Mouse (Mus musculus): ENCODE data around the gene Tmem141. TPM values are rescaled to one million over a fixed set of nuclear protein-coding genes. Genes with fewer than 3 reads are reported as not detected.
A peak's percentile ranks its signal among the peaks of the same experiment; 100 is the strongest.

The Tmem141 gene
- polyA plus RNA-seq, 1 experiment from 2014 or later, result 32.4 TPM

GRCm38 (mm10) chr2:25581901-25582301 is 39.9 kb downstream of the Tmem141 start:
- H3K27ac ChIP-seq, result no peak overlapping the region
- H3K4me2 ChIP-seq, result peak overlapping the region; percentile 70; the same call in 1 of the 2 replicates
- no peak overlapping the region for H3K4me3 ChIP-seq (replicated peaks)
- H3K9me3 ChIP-seq (replicated peaks), result no peaks in the 10 kb centered on the region
- H3K27me3 ChIP-seq, result peaks cover 45% of the 10 kb centered on the region
- peaks cover 39% of the 10 kb centered on the region for H3K36me3 ChIP-seq
- no peak overlapping the region for H3K9ac ChIP-seq
- H3K4me1 ChIP-seq, result peaks cover 59% of the 10 kb centered on the region
- WGBS, result 30% methylated on average over 6 of the region's 6 CpGs
- ATAC-seq (replicated peaks; ENCODE audit: low FRiP score), result no peak

- H3K4me2 ChIP-seq, result peak within 1 kb of the TSS; percentile 70
- ATAC-seq (replicated peaks; ENCODE audit: low FRiP score), result peak; percentile 47
- H3K4me3 ChIP-seq (replicated peaks), result peak within 1 kb of the TSS; percentile 39
- H3K9ac ChIP-seq, result no peak within 1 kb of the TSS
- no peak within 1 kb of the TSS for H3K27ac ChIP-seq
- WGBS, result 5% methylated on average over 19 of the region's 19 CpGs
- H3K36me3 ChIP-seq, result peaks cover 34% of the 10 kb centered on the region
- H3K27me3 ChIP-seq, result peaks cover 50% of the 10 kb centered on the region
- H3K4me1 ChIP-seq, result peaks cover 60% of the 10 kb centered on the region
- H3K9me3 ChIP-seq (replicated peaks), result no peaks in the 10 kb centered on the region
These were observed 40.4 kb downstream of the Tmem141 start, which contains the start of gene Ajm1 for GRCm38 (mm10) chr2:25581294-25581864. Ajm1 (minus strand) TSS chr2:25581757.

- H3K9ac ChIP-seq, result no peak overlapping the region
- WGBS, result 49% methylated on average over 6 of the region's 6 CpGs
- H3K4me2 ChIP-seq, result peak overlapping the region; percentile 70
- no peak overlapping the region for H3K4me3 ChIP-seq (replicated peaks)
- no peaks in the 10 kb centered on the region for H3K9me3 ChIP-seq (replicated peaks)
- peaks cover 28% of the 10 kb centered on the region for H3K36me3 ChIP-seq
- H3K27ac ChIP-seq, result no peak overlapping the region
- peaks cover 56% of the 10 kb centered on the region for H3K27me3 ChIP-seq
- H3K4me1 ChIP-seq, result peaks cover 66% of the 10 kb centered on the region
- ATAC-seq (replicated peaks; ENCODE audit: low FRiP score), result no peak
These were observed 41.1 kb downstream of the Tmem141 start for GRCm38 (mm10) chr2:25580621-25581101.

- peaks cover 71% of the 10 kb centered on the region for H3K4me1 ChIP-seq
- peak overlapping the region; percentile 47 for H3K4me2 ChIP-seq
- peaks cover 21% of the 10 kb centered on the region for H3K36me3 ChIP-seq
- 4% methylated on average over 27 of the region's 27 CpGs for WGBS
- no peaks in the 10 kb centered on the region for H3K9me3 ChIP-seq (replicated peaks)
- peak overlapping the region; percentile 36 for H3K4me3 ChIP-seq (replicated peaks)
- no peak overlapping the region for H3K9ac ChIP-seq
- no peak overlapping the region for H3K27ac ChIP-seq
- H3K27me3 ChIP-seq, result peaks cover 56% of the 10 kb centered on the region
- no peak for ATAC-seq (replicated peaks; ENCODE audit: low FRiP score)
These were observed 41.9 kb downstream of the Tmem141 start for GRCm38 (mm10) chr2:25579737-25580460.

GRCm38 (mm10) chr2:25578796-25579736 is 42.7 kb downstream of the Tmem141 start:
- H3K27me3 ChIP-seq, result peaks cover 56% of the 10 kb centered on the region
- WGBS, result 6% methylated on average over 69 of the region's 77 CpGs
- H3K4me1 ChIP-seq, result peaks cover 73% of the 10 kb centered on the region
- H3K4me3 ChIP-seq (replicated peaks), result peak overlapping the region; percentile 36
- peaks cover 12% of the 10 kb centered on the region for H3K36me3 ChIP-seq
- no peak overlapping the region for H3K9ac ChIP-seq
- ATAC-seq (replicated peaks; ENCODE audit: low FRiP score), result no peak
- no peak overlapping the region for H3K27ac ChIP-seq
- H3K4me2 ChIP-seq, result peak overlapping the region; percentile 56
- H3K9me3 ChIP-seq (replicated peaks), result no peaks in the 10 kb centered on the region

GRCm38 (mm10) chr2:25577951-25578795 is 43.6 kb downstream of the Tmem141 start:
- Histone ChIP-seq H3K4me1 (peaks cover 82% of the 10 kb centered on the region), H3K9ac (no peak overlapping the region)

GRCm38 (mm10) chr2:25576965-25577891 is 44.6 kb downstream of the Tmem141 start:
- Histone ChIP-seq H3K36me3 (peaks cover 9% of the 10 kb centered on the region), H3K4me1 (peaks cover 76% of the 10 kb centered on the region), H3K4me2 (peak overlapping the region; percentile 56), H3K9me3 (replicated peaks) (no peaks in the 10 kb centered on the region), H3K9ac (no peak overlapping the region), H3K4me3 (replicated peaks) (peak overlapping the region; percentile 36), H3K27ac (no peak overlapping the region), H3K27me3 (peaks cover 56% of the 10 kb centered on the region)
- WGBS, result 13% methylated on average over 92 of the region's 92 CpGs
- no peak for ATAC-seq (replicated peaks; ENCODE audit: low FRiP score)

More at GRCm38 (mm10) chr2:25577951-25578795, 43.6 kb downstream of the Tmem141 start:
- Histone ChIP-seq H3K27ac (no peak overlapping the region), H3K27me3 (peaks cover 56% of the 10 kb centered on the region), H3K36me3 (peaks cover 4% of the 10 kb centered on the region), H3K9me3 (replicated peaks) (no peaks in the 10 kb centered on the region), H3K4me2 (peak overlapping the region; percentile 56), H3K4me3 (replicated peaks) (peak overlapping the region; percentile 36)
- ATAC-seq (replicated peaks; ENCODE audit: low FRiP score), result no peak
- 5% methylated on average over 75 of the region's 75 CpGs for WGBS

- Histone ChIP-seq H3K4me2 (peak overlapping the region; percentile 90; the same call in 1 of the 2 replicates), H3K9ac (no peak overlapping the region)
These were observed 45.6 kb downstream of the Tmem141 start for GRCm38 (mm10) chr2:25576028-25576850.

GRCm38 (mm10) chr2:25575432-25576027 is 46.3 kb downstream of the Tmem141 start:
- Histone ChIP-seq H3K27me3 (peaks cover 48% of the 10 kb centered on the region), H3K9me3 (replicated peaks) (no peaks in the 10 kb centered on the region), H3K4me2 (peak overlapping the region; percentile 90), H3K4me3 (replicated peaks) (peak overlapping the region; percentile 65), H3K27ac (peak overlapping the region; percentile 95), H3K4me1 (peaks cover 60% of the 10 kb centered on the region), H3K36me3 (peaks cover 25% of the 10 kb centered on the region), H3K9ac (peak overlapping the region; percentile 48; the same call in 1 of the 2 replicates)
- no peak for ATAC-seq (replicated peaks; ENCODE audit: low FRiP score)
- WGBS, result 17% methylated on average over 21 of the region's 21 CpGs

More at GRCm38 (mm10) chr2:25576028-25576850, 45.6 kb downstream of the Tmem141 start:
- WGBS, result 78% methylated on average over 16 of the region's 16 CpGs
- Histone ChIP-seq H3K36me3 (peaks cover 18% of the 10 kb centered on the region), H3K4me1 (peaks cover 67% of the 10 kb centered on the region), H3K27ac (no peak overlapping the region), H3K9me3 (replicated peaks) (no peaks in the 10 kb centered on the region), H3K4me3 (replicated peaks) (no peak overlapping the region), H3K27me3 (peaks cover 55% of the 10 kb centered on the region)
- no peak for ATAC-seq (replicated peaks; ENCODE audit: low FRiP score)
